Mouse (Mus musculus): ENCODE measurements at regions not wholly inside any gene's neighbourhood (a gene's known extent, or its start where the extent isn't known, plus 50 kb on each side); places are given as distances from the start of the nearest gene placed in this dataset.

- DNase-seq (ENCODE audit: low read depth, low spot score): no peak
These were observed 123.9 kb downstream of the Tmem161b start for GRCm38 (mm10) chr13:84345791-84346511.

- no peak for DNase-seq (ENCODE audit: low read depth, low spot score)
These were observed 124.5 kb downstream of the Tmem161b start for GRCm38 (mm10) chr13:84346569-84346968.

- no peak for DNase-seq (ENCODE audit: low read depth, low spot score)
These were observed 125.3 kb downstream of the Tmem161b start for GRCm38 (mm10) chr13:84347181-84347913.

GRCm38 (mm10) chr13:84347914-84348700 is 126.0 kb downstream of the Tmem161b start:
- DNase-seq (ENCODE audit: low read depth, low spot score): peak; percentile 90

GRCm38 (mm10) chr13:84348701-84348975 is 126.5 kb downstream of the Tmem161b start:
- no peak for DNase-seq (ENCODE audit: low read depth, low spot score)

- no peak for DNase-seq (ENCODE audit: low read depth, low spot score)
These were observed 127.1 kb downstream of the Tmem161b start for GRCm38 (mm10) chr13:84349001-84349720.

- DNase-seq (ENCODE audit: low read depth, low spot score): no peak
These were observed 127.6 kb downstream of the Tmem161b start for GRCm38 (mm10) chr13:84349721-84350040.

- no peak for DNase-seq (ENCODE audit: low read depth, low spot score)
These were observed 128.7 kb downstream of the Tmem161b start for GRCm38 (mm10) chr13:84350791-84351190.

- no peak for DNase-seq (ENCODE audit: low read depth, low spot score)
These were observed 134.4 kb downstream of the Tmem161b start for GRCm38 (mm10) chr13:84356455-84356854.

GRCm38 (mm10) chr13:84360536-84360935 is 138.4 kb downstream of the Tmem161b start:
- DNase-seq (ENCODE audit: low read depth, low spot score): no peak

- DNase-seq (ENCODE audit: low read depth, low spot score): no peak
These were observed 142.0 kb downstream of the Tmem161b start for GRCm38 (mm10) chr13:84364069-84364468.

- DNase-seq (ENCODE audit: low read depth, low spot score): no peak
These were observed 143.4 kb downstream of the Tmem161b start for GRCm38 (mm10) chr13:84365503-84365902.

- DNase-seq (ENCODE audit: low read depth, low spot score): no peak
These were observed 143.9 kb downstream of the Tmem161b start for GRCm38 (mm10) chr13:84366017-84366416.

- no peak for DNase-seq (ENCODE audit: low read depth, low spot score)
These were observed 144.7 kb downstream of the Tmem161b start for GRCm38 (mm10) chr13:84366839-84367238.

GRCm38 (mm10) chr13:84368225-84368624 is 146.1 kb downstream of the Tmem161b start:
- DNase-seq (ENCODE audit: low read depth, low spot score): no peak

GRCm38 (mm10) chr13:84374711-84375257 is 152.7 kb downstream of the Tmem161b start:
- no peak for DNase-seq (ENCODE audit: low read depth, low spot score)

- DNase-seq (ENCODE audit: low read depth, low spot score): no peak
These were observed 153.8 kb downstream of the Tmem161b start for GRCm38 (mm10) chr13:84375941-84376340.

GRCm38 (mm10) chr13:84378553-84379332 is 156.6 kb downstream of the Tmem161b start:
- no peak for DNase-seq (ENCODE audit: low read depth, low spot score)

- no peak for DNase-seq (ENCODE audit: low read depth, low spot score)
These were observed 169.5 kb downstream of the Tmem161b start for GRCm38 (mm10) chr13:84391554-84391953.

- DNase-seq (ENCODE audit: low read depth, low spot score): no peak
These were observed 176.6 kb downstream of the Tmem161b start for GRCm38 (mm10) chr13:84398476-84399344.
